Mouse (Mus musculus): ENCODE results near the gene Lrrc56.

Gene Lrrc56

GRCm38 (mm10) chr7:141193948-141194347 is at the start of gene Lrrc56, which contains the start of gene Hras:
Lrrc56 (plus strand) TSS chr7:141194157.
Hras (minus strand) TSS chr7:141194005.
- DNase-seq, result peak; percentile 97

DNA sequence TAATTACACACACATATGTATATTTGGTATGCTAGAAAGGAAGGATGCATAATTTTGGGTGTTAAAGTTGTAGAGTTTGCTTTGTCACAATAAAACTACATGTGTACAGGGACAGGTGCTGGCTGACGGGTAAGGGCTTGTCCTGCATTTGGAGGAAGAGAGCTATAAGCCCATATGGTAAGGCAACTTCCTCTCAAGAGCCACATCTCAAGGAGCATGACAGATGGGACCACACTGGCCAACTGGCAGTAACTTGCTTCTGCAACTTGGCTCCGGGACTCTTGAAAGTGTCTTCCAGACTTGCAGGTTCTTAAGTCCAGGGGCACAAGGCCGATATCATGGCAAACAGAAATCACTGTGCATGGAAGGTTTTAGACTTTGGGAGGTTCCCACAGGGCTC is 49.3 kb upstream of the Lrrc56 start:
- DNase-seq, result no peak

- peak; percentile 71 for DNase-seq
Observed at GRCm38 (mm10) chr7:141145403-141145802, 48.6 kb upstream of the Lrrc56 start.

GRCm38 (mm10) chr7:141146043-141146595 is 47.8 kb upstream of the Lrrc56 start:
- DNase-seq, result no peak

DNA sequence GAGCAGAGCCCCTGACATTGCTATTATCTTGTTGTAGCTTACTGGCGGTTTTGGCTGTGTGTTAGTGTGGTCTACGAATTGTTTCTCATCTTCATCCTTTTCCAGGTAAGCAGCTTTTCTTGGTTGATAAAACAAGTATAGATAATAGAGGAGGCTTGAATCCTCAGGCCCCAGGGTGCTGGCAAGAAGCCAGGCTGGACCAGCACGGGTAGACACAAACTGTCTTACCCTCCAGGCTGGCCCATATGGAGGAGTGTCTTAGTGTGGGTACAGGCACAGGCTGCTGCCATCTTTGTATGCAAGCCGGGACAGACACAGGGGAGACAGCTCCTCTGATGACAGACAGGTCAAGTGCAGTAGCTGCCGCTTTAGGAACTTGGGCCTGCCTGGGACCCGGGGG is 46.9 kb upstream of the Lrrc56 start:
- peak; percentile 59 for DNase-seq

DNA sequence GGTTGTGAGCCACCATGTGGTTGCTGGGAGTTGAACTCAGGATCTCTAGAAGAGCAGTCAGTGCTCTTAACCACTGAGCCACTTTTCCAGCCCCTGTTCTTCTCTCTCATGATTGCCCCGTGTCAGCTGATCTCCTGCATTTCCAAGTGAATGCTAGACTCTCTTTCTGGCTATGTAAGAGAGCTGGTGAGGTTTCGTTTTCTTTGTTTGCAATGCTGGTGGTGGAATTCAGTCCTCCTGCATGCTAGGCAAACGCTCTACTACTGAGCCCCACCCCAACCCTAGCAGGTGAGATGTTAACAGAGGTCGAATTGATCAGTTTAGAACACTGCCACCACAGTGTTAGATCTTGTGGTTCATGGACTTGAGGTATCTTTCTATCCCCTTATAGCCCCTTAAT is 45.3 kb upstream of the Lrrc56 start:
- no peak for DNase-seq

DNA sequence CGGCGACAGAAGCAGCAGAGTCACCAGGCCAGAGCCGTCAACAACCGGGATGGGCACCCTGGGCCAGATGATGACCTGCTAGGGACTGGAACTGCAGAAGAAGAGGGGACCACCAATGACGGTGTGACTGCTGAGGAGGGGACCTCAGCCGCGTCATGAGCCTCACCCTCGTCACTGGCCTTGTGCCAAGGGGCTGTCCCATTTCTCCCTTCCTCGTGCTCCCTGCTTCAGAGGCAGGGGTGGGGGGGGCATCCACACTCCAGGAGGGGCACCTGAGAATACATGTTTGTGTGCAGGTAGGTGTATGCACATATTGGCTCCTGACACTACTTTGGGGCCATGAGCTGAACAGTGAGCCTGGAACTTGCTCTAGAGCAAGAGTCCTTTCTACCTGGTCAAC is 38.6 kb upstream of the Lrrc56 start:
- DNase-seq, result no peak

DNA sequence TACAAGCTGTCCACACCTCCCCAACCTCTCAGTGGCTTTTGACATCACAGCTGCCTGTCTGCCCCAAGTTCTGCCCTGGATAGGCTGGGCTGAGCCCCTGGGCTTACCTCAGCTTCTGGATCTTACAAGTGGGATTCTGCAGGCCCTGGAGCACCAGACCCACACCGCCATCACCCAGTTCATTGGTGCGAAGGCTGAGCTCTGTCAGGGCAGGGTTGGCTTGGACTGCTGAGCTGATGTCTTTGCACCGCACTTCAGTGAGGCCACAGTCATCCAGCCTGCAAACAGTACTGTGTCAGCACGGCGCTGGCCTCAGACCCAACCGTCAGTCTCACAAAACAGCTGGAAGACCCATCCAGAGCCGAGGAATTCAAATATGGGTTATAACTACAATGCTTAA is 29.6 kb upstream of the Lrrc56 start:
- no peak for DNase-seq

GRCm38 (mm10) chr7:141164850-141165249 is 29.1 kb upstream of the Lrrc56 start:
- DNase-seq, result no peak

DNA sequence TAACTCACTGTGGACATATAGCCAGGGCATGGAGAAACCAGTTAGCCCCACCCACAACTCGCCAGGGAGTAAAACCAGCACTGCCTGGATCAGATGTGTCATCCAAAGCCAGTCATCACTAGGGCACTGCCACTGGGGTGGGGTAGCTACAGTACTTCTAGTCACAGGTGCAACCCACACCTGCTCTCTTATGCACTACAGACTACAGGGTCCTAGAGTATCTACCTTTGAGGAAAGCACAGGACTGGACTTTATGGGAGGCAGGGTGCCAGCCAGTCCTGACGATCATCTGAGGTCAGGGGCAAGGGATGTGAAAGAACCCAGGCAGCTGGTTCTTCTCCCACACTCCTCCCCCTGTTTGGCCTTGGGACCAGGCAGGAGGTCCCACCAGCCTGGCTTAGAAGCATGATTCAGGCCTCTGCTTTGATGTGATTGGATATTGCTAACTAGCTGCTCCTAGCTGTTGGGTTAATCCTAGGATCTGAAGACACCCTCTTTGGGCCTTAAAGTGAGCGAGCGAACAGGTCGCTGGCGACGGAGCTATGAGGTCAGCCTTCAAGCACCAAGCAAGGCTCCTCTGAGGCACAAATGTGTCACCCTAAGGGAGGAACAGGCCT is 25.9 kb upstream of the Lrrc56 start:
- DNase-seq, result no peak

GRCm38 (mm10) chr7:141168518-141168953 is 25.4 kb upstream of the Lrrc56 start:
- no peak for DNase-seq

GRCm38 (mm10) chr7:141169300-141169699 is 24.7 kb upstream of the Lrrc56 start:
- no peak for DNase-seq

DNA sequence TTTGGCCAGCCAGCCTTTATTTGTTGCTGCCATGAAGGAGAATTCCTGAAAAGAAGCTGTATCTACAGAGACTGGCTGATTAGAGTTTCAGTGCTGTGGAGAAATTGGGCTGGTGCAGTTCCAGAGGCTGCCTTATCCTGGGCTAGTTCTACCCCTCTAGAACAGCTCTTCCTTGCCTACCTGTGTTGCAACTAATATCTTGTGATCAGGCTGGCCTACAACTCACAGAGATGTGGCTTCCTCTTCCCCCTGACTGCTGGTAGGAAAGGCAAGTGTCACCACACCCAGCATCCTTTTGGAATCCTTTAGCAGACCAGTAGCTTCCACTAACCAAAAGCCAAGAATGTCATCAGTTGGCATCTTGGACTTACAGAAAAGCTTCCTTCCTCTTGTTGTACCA is 24.1 kb upstream of the Lrrc56 start:
- DNase-seq, result no peak

DNA sequence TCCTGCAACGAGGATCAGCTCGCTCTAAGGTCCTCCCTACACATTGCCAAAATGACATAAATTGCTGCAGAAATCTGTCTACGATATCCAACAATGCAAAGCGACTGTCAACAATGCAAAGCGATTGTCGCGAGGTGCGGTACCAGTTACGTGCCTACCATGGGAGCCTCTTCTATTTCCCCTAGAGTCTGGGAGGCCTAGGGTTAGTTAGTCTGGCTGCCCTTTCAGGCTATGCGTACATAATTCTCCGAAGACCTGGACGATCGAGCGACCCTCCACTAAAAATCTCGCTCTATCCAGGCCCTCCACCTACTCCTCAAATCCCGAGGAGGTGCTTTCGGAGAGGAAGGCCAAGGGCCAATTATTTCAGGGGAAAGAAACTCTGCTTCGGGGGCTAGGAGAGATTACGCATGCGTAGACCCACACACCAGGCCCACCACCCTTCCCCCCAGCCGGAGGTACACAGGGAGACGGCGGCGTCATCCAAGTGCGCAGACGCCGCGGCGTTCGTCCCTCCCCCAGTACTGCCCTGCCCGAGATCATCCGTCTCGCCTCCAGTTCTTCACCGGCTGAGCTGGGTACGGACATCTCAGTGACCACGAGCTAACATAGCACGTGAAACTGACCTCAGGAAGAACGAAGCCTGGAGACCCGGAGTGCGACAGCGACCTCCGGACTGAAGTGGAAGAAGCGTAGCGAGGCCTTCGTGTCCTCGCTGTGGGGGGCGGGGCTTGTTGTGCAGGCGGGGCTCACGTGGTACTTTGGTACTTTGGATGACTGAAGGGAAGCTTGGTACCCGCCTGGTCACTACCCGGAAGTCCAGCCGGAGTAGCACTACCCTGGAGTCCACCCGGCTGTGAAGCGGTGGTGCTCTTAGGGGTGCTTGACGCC is 21.6 kb upstream of the Lrrc56 start, which contains the start of gene Rnh1:
Rnh1 (minus strand) TSS at position 742 of the 891 bp plus-strand sequence.
- peak; percentile 92 for DNase-seq

DNA sequence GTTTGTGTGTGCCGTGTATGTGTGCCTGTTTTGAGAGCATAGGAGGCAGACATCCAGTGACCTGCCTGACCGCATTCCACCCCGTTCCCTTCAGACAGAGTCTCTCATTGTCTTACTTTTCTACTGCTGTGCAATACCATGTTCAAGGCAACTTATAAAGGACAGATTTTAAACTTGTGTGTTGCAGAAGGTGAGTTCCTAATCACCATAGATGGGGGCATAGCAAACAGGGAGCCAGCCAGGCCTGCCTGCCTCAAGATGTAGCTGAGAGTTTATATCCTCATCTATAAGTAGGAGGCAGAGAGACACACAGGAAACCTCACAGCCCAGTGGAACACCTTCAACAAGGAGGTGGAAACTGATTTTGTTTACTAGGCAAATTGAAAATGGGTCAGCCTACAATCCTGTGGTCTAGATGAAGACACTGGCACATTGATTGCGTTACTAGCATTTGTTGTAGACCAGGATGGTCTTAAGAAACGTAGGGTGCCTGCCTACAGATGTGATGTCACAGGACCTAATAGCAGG is 20.6 kb upstream of the Lrrc56 start:
- no peak for DNase-seq

- DNase-seq, result no peak
Observed at GRCm38 (mm10) chr7:141175068-141175467, 18.9 kb upstream of the Lrrc56 start.

- DNase-seq, result peak; percentile 91
Observed at GRCm38 (mm10) chr7:141176173-141176572, 17.8 kb upstream of the Lrrc56 start.

- no peak for DNase-seq
Observed at GRCm38 (mm10) chr7:141188194-141188593, 5.8 kb upstream of the Lrrc56 start.

DNA sequence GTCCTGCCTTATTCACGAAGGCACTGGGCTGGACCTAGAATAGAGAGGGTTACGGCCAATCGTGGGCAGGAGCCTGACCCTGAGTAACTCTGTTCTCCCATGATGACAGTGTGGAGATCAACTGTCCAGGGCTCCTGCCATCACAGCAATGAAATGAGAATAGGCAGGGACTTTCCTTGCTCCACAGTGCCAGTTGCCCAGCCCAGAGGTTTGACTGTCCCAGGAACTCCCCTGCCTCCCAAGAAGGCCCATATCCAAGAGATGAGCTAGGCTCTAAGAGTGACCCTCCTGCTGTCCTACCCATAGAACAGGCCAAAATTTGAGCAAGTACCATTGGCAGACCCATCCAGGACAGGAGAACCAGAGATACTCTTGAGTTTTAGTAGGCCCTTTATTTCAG is 5.2 kb upstream of the Lrrc56 start:
- DNase-seq, result no peak

DNA sequence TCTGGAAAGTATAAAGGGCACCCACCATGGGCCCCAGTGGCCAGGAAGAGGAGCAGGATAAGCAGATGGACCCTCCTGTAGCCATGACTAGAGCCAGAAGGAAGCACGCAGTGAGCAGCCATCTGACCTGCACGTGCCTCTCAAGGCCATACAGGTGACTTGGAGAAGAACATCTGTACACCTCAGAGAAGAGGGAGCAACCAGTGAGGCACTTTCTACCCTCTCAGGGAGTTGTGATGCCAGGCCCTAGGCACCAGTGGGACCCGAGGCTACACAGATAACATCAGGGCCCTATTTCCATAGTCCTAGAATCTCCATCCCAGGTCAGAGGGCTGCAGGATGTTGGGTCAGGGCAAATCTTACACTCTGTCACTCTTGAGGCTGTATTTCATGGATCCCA is 3.7 kb upstream of the Lrrc56 start:
- DNase-seq, result no peak

- DNase-seq, result no peak
Observed at GRCm38 (mm10) chr7:141191036-141191435, 2.9 kb upstream of the Lrrc56 start.

GRCm38 (mm10) chr7:141191796-141192685 is 1.9 kb upstream of the Lrrc56 start:
- no peak for DNase-seq
